Mouse (Mus musculus): ENCODE data around the gene Tmem59l. TPM values are rescaled to one million over a fixed set of nuclear protein-coding genes. Genes with fewer than 3 reads are reported as not detected.

Tmem59l gene
- polyA plus RNA-seq, 1 experiment, result 0.36 TPM

DNA sequence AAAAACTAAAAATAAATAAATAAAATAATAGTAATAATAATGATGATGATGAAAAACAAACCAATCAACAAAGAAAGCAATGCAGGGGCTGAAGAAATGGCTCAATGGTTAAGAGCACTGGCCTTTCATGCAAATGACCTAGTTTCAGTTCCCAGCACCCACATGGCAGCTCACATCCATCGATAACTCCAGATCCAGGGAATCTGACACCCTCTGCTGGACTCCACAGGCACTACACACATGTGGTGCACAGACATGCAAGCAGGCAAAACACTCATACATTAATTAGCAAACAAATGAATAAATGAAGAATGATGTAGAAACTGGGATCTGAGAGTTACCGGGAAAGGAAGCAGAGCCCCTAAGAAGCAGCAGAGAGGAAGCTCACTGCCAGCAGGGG, 27.5 kb downstream of the Tmem59l start:
- TF ChIP-seq MYOD1 (IDR thresholded peaks at IDR 0.05; ENCODE audit: control insufficient read depth, insufficient read length, low read depth), result no peak
- TF ChIP-seq MAX (IDR thresholded peaks at IDR 0.05), result no peak
- TF ChIP-seq FOSL1 (IDR thresholded peaks at IDR 0.05; ENCODE audit: insufficient read depth, low read length, poor library complexity, severe bottlenecking), result no peak
- no peak for TF ChIP-seq MYOG (IDR thresholded peaks at IDR 0.05; ENCODE audit: control insufficient read depth, extremely low read depth, insufficient read length)
- no peak for TF ChIP-seq CTCF (IDR thresholded peaks at IDR 0.05; ENCODE audit: control insufficient read depth, insufficient read depth, insufficient read length)
- TF ChIP-seq CEBPB (IDR thresholded peaks at IDR 0.05; ENCODE audit: low read depth), result no peak
- TF ChIP-seq USF1 (IDR thresholded peaks at IDR 0.05; ENCODE audit: low read depth), result no peak
- no peaks in the 10 kb centered on the region for H3K27me3 ChIP-seq (ENCODE audit: control insufficient read depth, insufficient read depth, insufficient read length)
- peaks cover 15% of the 10 kb centered on the region for H3K79me3 ChIP-seq (ENCODE audit: low read depth)
- peaks cover 15% of the 10 kb centered on the region for H3K36me3 ChIP-seq (ENCODE audit: control insufficient read depth, insufficient read depth)
- peaks cover 53% of the 10 kb centered on the region for H3K79me2 ChIP-seq (ENCODE audit: control insufficient read depth, insufficient read depth)
- H3ac ChIP-seq (ENCODE audit: control insufficient read depth, insufficient read length, low read depth), result no peak overlapping the region
- no peak overlapping the region for H3K4me3 ChIP-seq (ENCODE audit: insufficient read depth, poor library complexity, severe bottlenecking)

DNA sequence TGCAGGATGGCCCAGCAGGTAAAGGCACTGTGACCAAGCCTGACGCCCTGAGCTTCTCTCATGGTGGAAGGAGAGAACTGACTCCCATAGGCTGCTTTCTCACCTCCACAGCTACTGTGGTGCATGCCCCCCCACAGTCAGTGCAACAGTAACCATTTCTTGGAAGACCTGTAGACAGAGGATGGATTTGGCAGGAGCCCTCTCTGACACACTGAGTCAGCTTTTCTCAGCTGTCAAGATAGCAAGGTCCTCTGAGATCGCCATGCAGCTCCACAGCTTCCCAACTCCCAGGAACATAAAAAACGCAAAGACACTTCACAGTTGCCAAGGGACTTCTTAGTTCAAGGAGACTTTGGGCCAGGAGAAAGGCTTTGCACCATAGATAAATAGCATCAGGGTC, 28.7 kb downstream of the Tmem59l start:
- TF ChIP-seq CTCF (IDR thresholded peaks at IDR 0.05; ENCODE audit: control insufficient read depth, insufficient read depth, insufficient read length) (no peak), MYOG (IDR thresholded peaks at IDR 0.05; ENCODE audit: control insufficient read depth, extremely low read depth, insufficient read length) (no peak), CEBPB (IDR thresholded peaks at IDR 0.05; ENCODE audit: low read depth) (no peak), USF1 (IDR thresholded peaks at IDR 0.05; ENCODE audit: low read depth) (no peak), MAX (IDR thresholded peaks at IDR 0.05) (no peak), FOSL1 (IDR thresholded peaks at IDR 0.05; ENCODE audit: insufficient read depth, low read length, poor library complexity, severe bottlenecking) (no peak), MYOD1 (IDR thresholded peaks at IDR 0.05; ENCODE audit: control insufficient read depth, insufficient read length, low read depth) (no peak)
- Histone ChIP-seq H3K27me3 (ENCODE audit: control insufficient read depth, insufficient read depth, insufficient read length) (no peaks in the 10 kb centered on the region), H3K79me2 (ENCODE audit: control insufficient read depth, insufficient read depth) (peaks cover 41% of the 10 kb centered on the region), H3K79me3 (ENCODE audit: low read depth) (peaks cover 12% of the 10 kb centered on the region), H3ac (ENCODE audit: control insufficient read depth, insufficient read length, low read depth) (no peak overlapping the region), H3K36me3 (ENCODE audit: control insufficient read depth, insufficient read depth) (peaks cover 8% of the 10 kb centered on the region), H3K4me3 (ENCODE audit: insufficient read depth, poor library complexity, severe bottlenecking) (no peak overlapping the region)

DNA sequence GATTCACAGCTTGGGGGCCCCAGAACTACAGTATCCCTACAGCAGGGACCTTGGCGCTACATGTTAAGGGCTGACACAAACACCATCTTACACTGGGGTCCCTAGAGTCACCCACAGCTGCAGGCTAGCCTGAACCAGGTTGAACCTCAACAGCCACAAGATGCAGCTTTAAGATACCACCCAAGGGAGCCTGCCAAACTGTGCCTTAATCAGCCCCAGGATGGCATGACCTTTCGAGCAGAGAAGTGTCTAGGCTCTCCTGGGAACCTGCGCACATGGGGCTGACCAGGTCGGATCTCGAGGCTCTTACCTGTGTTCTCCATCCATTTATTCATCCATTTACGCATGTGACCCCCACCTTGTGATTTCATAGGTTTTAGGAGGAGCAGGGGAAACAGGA, 29.3 kb downstream of the Tmem59l start:
- Histone ChIP-seq H3K27me3 (ENCODE audit: control insufficient read depth, insufficient read depth, insufficient read length) (no peaks in the 10 kb centered on the region), H3ac (ENCODE audit: control insufficient read depth, insufficient read length, low read depth) (no peak overlapping the region), H3K79me2 (ENCODE audit: control insufficient read depth, insufficient read depth) (peaks cover 35% of the 10 kb centered on the region), H3K36me3 (ENCODE audit: control insufficient read depth, insufficient read depth) (peaks cover 8% of the 10 kb centered on the region), H3K4me3 (ENCODE audit: insufficient read depth, poor library complexity, severe bottlenecking) (no peak overlapping the region), H3K79me3 (ENCODE audit: low read depth) (peaks cover 12% of the 10 kb centered on the region)
- TF ChIP-seq MYOG (IDR thresholded peaks at IDR 0.05; ENCODE audit: control insufficient read depth, extremely low read depth, insufficient read length) (no peak), CTCF (IDR thresholded peaks at IDR 0.05; ENCODE audit: control insufficient read depth, insufficient read depth, insufficient read length) (no peak), USF1 (IDR thresholded peaks at IDR 0.05; ENCODE audit: low read depth) (no peak), FOSL1 (IDR thresholded peaks at IDR 0.05; ENCODE audit: insufficient read depth, low read length, poor library complexity, severe bottlenecking) (no peak), CEBPB (IDR thresholded peaks at IDR 0.05; ENCODE audit: low read depth) (no peak), MAX (IDR thresholded peaks at IDR 0.05) (no peak), MYOD1 (IDR thresholded peaks at IDR 0.05; ENCODE audit: control insufficient read depth, insufficient read length, low read depth) (no peak)

DNA sequence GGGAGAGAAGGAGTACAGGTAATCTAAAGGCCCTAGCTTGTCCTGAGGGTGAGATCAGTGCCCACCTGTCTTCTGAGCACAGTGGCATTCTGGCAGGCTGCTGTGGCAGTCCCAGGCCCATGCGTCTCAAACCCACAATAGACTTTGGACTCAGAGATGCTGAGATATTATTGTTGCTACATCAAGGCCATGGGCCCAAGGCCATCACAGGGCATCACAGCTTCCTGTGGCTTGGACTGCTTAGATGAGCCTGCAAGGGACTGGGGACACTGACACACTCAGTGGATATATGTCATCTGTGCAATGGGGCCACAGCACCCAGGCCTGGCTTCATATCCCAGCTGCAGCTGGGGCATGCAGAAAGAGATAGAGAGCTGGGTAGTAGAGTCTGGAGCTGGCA, 30.2 kb downstream of the Tmem59l start:
- Histone ChIP-seq H3ac (ENCODE audit: control insufficient read depth, insufficient read length, low read depth) (no peak overlapping the region), H3K36me3 (ENCODE audit: control insufficient read depth, insufficient read depth) (peaks cover 15% of the 10 kb centered on the region), H3K79me2 (ENCODE audit: control insufficient read depth, insufficient read depth) (peaks cover 34% of the 10 kb centered on the region), H3K79me3 (ENCODE audit: low read depth) (peaks cover 12% of the 10 kb centered on the region), H3K4me3 (ENCODE audit: insufficient read depth, poor library complexity, severe bottlenecking) (no peak overlapping the region), H3K27me3 (ENCODE audit: control insufficient read depth, insufficient read depth, insufficient read length) (no peaks in the 10 kb centered on the region)
- TF ChIP-seq MAX (IDR thresholded peaks at IDR 0.05), result no peak
- no peak for TF ChIP-seq FOSL1 (IDR thresholded peaks at IDR 0.05; ENCODE audit: insufficient read depth, low read length, poor library complexity, severe bottlenecking)
- TF ChIP-seq CTCF (IDR thresholded peaks at IDR 0.05; ENCODE audit: control insufficient read depth, insufficient read depth, insufficient read length), result no peak
- no peak for TF ChIP-seq MYOG (IDR thresholded peaks at IDR 0.05; ENCODE audit: control insufficient read depth, extremely low read depth, insufficient read length)
- no peak for TF ChIP-seq USF1 (IDR thresholded peaks at IDR 0.05; ENCODE audit: low read depth)
- TF ChIP-seq CEBPB (IDR thresholded peaks at IDR 0.05; ENCODE audit: low read depth), result no peak
- TF ChIP-seq MYOD1 (IDR thresholded peaks at IDR 0.05; ENCODE audit: control insufficient read depth, insufficient read length, low read depth), result no peak

DNA sequence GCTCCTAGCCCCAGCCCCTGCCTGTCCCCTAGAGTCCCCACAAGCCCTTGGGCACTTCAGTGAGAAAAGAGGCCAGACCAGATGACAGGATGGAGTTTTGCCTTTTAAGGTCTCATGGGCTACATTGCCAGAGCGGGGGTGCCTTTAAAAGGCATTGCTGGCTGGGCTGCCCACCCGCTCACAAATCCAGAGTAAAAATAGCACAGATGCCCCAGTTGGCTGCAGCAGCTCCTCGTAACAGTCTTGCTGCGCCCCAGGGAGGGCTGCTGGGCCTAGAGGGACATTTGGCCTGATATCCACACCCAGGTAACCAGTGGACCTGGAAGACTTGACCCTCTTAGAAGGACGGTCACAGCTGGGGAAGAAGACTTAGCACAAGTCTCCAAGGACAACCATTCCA, 33.3 kb downstream of the Tmem59l start:
- H3ac ChIP-seq (ENCODE audit: control insufficient read depth, insufficient read length, low read depth), result no peak overlapping the region
- peaks cover 18% of the 10 kb centered on the region for H3K36me3 ChIP-seq (ENCODE audit: control insufficient read depth, insufficient read depth)
- no peaks in the 10 kb centered on the region for H3K27me3 ChIP-seq (ENCODE audit: control insufficient read depth, insufficient read depth, insufficient read length)
- TF ChIP-seq FOSL1 (IDR thresholded peaks at IDR 0.05; ENCODE audit: insufficient read depth, low read length, poor library complexity, severe bottlenecking) (no peak), USF1 (IDR thresholded peaks at IDR 0.05; ENCODE audit: low read depth) (no peak), CTCF (IDR thresholded peaks at IDR 0.05; ENCODE audit: control insufficient read depth, insufficient read depth, insufficient read length) (no peak), MYOG (IDR thresholded peaks at IDR 0.05; ENCODE audit: control insufficient read depth, extremely low read depth, insufficient read length) (no peak)
- H3K79me2 ChIP-seq (ENCODE audit: control insufficient read depth, insufficient read depth), result peaks cover 16% of the 10 kb centered on the region
- peaks cover 7% of the 10 kb centered on the region for H3K79me3 ChIP-seq (ENCODE audit: low read depth)
- no peak overlapping the region for H3K4me3 ChIP-seq (ENCODE audit: insufficient read depth, poor library complexity, severe bottlenecking)

All from C2C12 (cell line).